Mouse (Mus musculus): ENCODE results near the gene Lypd4.

DNA sequence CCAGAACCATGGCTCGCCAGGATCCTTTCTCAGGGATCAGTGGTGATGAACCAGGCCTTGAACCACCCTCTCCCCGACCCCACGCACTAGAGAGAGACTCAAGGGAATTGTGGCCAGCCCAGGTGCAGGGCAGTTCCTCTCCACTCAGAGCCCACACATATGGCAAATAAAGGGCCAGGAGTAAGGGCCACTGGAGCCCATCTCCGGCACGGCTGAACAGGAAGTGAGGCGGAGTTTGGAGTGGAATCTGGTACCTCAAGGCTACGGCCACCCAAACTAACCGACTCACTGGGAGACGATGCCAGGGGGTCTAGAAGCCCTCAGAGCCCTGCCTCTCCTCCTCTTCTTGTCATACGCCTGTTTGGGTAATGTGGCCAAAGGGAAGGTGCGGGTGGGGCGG is 27.5 kb upstream of the Lypd4 start, which contains the start of gene Cd79a:
- no peak for TF ChIP-seq CTCF (IDR thresholded peaks at IDR 0.05)
- TF ChIP-seq EP300 (IDR thresholded peaks at IDR 0.05), result no peak

Measured in lung, postnatal 0 days (tissue).